Mouse (Mus musculus) c-Kit-positive CD71-positive TER-119-negative erythroid progenitor cells, embryonic 14.5 days (primary cell): Measurements from ENCODE around the gene Dph5.
"Not testable (repeated sequence)": the region's sequence is repeated elsewhere in the genome, so short reads cannot be mapped to it uniquely, and the experiment has no call there.

Experiments
- DNase-seq: peaks from one replicate; pipeline ENCODE4 v3.0.0-alpha.2; 2013; ENCODE audit warnings: low read depth

Dph5 gene

DNA sequence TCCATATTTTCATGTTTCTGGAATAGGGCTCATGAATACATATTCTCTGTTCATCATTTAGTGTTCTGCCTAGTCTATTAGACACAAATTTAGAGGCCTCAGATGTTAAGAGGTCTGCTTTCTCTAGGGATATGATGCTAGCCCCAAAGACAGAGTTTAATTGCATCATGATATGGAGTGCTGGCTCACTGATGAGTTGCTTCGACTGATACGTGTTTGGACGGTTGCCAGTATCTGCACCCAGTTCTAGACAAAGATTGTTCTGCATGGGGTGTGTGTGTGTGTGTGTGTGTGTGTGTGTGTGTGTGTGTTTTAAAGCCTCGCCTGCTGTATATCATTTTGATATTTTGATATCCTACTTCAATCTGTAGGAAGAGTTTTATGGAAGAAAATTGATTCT lies 4.7 kb downstream of the Dph5 start:
- no peak for DNase-seq

DNA sequence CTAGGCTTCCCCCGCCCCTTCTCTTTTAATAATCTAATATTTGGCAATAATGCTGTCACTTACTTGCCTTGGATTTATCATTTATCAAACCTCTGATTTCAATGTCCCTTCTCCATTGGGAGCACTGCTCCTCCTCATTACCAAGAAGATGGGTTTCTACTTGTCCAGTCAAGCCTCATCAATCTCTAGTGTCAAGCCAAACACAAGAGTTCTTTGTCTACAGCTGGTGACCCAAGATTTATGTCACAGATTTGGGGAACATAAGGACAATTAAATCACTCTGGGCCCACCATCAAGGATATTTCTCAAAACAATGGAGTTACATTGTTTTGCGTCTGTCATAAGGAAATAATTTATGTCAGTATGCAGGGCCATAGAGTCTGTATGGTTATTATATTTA lies 5.5 kb downstream of the Dph5 start:
- DNase-seq, result no peak

GRCm38 (mm10) chr3:115898354-115898948 lies 10.8 kb downstream of the Dph5 start:
- no peak for DNase-seq

GRCm38 (mm10) chr3:115902301-115902956 lies 14.8 kb downstream of the Dph5 start:
- no peak for DNase-seq

- DNase-seq, result no peak
These were observed 17.4 kb downstream of the Dph5 start for GRCm38 (mm10) chr3:115905067-115905466.

GRCm38 (mm10) chr3:115905567-115905966 lies 17.9 kb downstream of the Dph5 start:
- DNase-seq, result no peak

GRCm38 (mm10) chr3:115907406-115907805 lies 19.8 kb downstream of the Dph5 start:
- not testable (repeated sequence) for DNase-seq

GRCm38 (mm10) chr3:115924401-115925190 lies 37.0 kb downstream of the Dph5 start:
- DNase-seq, result no peak

- no peak for DNase-seq
These were observed 38.9 kb downstream of the Dph5 start for GRCm38 (mm10) chr3:115926531-115926930.

DNA sequence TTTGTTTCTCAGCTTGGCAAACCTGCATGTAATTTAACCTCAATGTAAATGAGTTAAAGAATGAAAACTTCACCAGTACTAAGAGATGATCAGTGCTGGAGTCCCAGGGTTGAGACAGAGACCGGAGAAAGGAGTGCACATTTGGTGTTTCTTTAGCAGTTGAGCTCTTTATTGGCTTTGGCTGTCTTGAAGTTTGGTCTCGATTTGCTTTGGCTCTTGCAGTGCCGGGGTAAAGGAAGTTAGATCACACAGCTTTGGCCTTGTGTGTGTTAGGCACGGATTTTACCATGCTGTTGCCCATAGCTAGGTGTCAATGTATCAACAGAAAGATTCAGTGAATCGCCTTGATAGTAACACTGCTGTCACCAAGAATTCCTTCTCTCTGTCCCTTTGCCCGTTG lies 44.1 kb downstream of the Dph5 start:
- no peak for DNase-seq

- no peak for DNase-seq
These were observed 45.9 kb downstream of the Dph5 start for GRCm38 (mm10) chr3:115933293-115934186.

DNA sequence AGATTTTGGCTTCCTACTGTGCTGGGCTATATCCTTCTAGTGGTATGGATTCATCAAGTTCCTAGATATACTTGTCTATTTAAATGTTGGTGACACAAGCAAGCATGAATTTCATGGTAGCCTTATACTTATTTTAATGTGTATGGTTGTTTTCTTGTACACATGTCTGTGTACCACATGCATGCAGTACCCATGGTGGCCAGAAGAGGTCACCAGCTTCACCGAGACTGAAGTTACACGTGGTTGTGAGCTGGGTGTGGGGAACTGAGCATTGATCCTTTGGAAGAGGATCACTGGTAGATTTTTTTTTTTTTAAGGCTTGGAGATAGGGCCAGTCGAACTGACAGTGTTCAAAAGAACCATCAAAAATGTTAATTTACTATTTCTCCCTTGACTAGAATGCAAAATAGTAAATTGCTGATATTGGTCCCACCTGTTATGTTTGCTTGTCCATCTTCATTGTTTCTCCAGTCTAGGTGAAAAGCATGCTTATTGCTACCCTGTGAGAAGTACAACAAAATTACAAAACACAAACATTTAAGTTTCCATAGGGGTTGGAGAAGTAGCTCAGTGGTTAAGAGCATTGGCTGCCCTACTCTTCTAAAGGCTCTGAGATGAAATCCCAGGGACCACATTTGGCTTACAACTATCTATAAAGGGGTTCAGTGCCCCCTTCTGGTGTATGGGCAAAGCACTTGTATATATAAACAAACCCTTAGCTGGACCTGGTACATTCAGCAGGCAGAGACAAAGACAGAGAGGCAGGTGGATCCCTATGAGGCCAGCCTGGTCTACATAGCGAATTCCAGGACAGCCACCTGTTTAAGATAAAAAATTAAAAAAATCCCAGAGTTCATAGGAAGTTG lies 49.3 kb downstream of the Dph5 start:
- peak; percentile 61 for DNase-seq

DNA sequence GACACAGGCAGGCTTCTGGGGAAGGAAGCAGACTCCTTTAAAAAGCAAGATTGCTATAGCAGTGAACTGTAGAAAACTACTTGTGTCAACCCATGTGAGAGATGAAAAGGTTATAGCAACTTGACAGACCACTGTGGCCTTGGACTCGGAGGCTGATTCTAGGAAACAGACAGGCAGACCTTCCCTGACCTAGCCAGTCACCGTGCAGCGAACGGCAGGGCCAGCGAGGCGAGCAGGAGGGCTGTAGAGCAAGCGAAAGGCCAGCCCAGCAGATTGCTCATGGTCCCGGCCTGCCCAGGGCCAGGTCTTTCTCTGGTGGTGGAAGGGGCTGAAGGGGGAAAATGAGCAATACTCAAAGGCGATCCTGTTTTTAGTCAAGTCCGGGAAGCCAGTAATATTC lies 50.2 kb downstream of the Dph5 start:
- DNase-seq, result no peak

- no peak for DNase-seq
These were observed 52.9 kb downstream of the Dph5 start for GRCm38 (mm10) chr3:115940510-115940909.

GRCm38 (mm10) chr3:115941464-115941863 lies 53.8 kb downstream of the Dph5 start:
- no peak for DNase-seq

- no peak for DNase-seq
These were observed 56.7 kb downstream of the Dph5 start for GRCm38 (mm10) chr3:115944376-115944775.

- no peak for DNase-seq
These were observed 58.6 kb downstream of the Dph5 start for GRCm38 (mm10) chr3:115946272-115946671.

DNA sequence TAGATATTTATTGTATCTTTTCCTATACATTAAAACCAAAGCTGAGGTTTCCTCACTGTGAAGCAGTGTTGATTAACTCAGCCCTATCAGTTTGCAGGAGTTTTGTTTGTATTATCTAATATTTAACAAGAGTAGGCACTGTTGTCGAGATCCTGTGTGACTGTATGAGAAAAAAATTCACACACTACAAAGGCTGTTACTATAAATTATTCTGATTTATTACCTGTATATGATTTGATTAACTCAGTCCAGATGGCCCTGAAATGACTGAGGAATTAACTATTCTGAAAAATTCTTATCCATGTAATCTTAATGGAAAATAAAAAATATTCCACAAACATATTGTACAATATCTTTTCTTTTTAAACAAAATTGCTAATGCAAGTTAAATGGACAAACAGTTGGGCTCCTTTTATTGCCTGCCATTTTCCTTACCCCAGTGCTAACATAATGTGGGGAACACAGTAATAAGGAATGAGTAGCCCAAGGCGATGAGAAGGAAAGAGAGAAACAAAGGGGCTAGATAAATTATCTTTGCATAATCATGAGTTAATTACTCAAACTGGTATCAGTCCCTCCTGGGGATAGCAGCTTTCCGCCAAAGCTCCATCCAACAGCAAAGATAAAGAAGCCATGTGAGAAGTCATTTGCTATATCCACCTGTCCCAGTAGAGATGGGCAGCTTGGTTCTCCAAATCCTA lies 61.7 kb downstream of the Dph5 start:
- no peak for DNase-seq

DNA sequence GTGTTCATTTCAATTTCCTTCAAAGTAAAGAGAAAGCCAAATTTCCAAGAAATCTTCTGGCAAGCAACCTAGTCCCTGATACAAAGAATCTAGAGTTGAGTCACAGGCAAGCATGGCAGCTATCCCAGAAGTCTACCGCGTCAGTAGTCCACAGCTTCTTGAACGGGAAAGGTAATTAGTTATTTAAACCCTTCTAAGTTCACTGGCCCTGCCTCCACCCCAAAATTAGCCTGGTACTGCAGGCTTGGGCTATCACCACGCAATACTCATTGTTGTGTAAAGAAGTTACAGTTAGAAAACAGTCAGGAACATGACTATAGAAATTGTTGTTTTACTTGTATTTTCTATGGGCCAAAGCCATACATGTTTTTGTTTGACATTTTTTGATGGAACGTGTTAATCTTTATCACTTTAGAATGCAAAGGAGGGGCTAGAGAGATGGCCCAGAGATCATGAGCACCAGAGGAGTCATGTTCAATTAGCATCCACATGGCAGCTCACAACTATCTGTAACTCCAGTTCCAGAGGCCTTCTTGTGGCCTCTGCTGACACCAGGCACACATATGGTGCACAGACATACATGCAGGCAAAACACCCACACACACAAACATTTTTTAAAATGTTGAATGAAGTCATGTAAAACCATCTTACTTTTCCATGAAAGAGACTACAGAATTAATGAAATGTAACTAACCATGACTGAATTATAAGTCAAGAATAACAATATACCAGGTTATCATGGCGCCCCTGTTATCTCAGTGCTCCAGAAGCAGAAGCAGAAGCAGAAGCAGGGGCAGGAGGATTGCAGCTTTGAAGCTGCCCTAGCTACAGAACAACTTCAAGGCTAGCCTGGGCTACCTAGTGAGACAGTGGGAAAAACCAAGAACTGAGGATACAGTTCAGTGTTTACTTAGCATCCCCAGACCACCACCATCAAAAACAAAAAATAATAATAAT lies 62.6 kb downstream of the Dph5 start:
- DNase-seq, result no peak
